Mouse (Mus musculus) lung, adult 2 months (tissue): Measurements from ENCODE around the gene Hs2st1. TPM values are rescaled to one million over a fixed set of nuclear protein-coding genes. Genes with fewer than 3 reads are reported as not detected.

ENCODE experiments used
- DNase-seq: peaks from one replicate; pipeline ENCODE4 v3.0.0; 2022
- H3K4me1 ChIP-seq: fragments of 200-500 bp; 2 replicates; pipeline ENCODE4 v1.6.1; 2011; ENCODE audit warnings: low read length; ENCODE audit not compliant: control insufficient read depth, insufficient read depth
- H3K4me3 ChIP-seq: fragments of 200-500 bp; replicated peaks from 2 replicates; pipeline ENCODE3; 2011; ENCODE audit warnings: low read depth, mild to moderate bottlenecking, control low read depth, low read length; ENCODE audit errors: extremely low read depth
- CTCF ChIP-seq: fragments of 200-500 bp; IDR thresholded peaks from 2 replicates; pipeline ENCODE4 v1.5.1; 2011; ENCODE audit warnings: mild to moderate bottlenecking, low read length, control low read depth; ENCODE audit not compliant: insufficient read depth
- POLR2A ChIP-seq: fragments of 200-500 bp; IDR thresholded peaks from 2 replicates; pipeline ENCODE4 v1.6.1; 2011; ENCODE audit warnings: low read depth, mild to moderate bottlenecking, control low read depth, low read length, borderline replicate concordance; ENCODE audit errors: extremely low read depth
- WGBS: fragments of 180-500 bp; shearing (Covaris S2); methylation state at CpG from one replicate; pipeline ENCODE4 v1.1.7; 2018; 5-methylcytosine and 5-hydroxymethylcytosine counted together
- polyA plus RNA-seq: library from polyadenylated mRNA; depleted of rRNA; stranded (reverse); fragments of >200 nt; gene quantifications from 2 replicates; pipeline ENCODE4 v1.2.3, GENCODE M21; 2012

The Hs2st1 gene
- polyA plus RNA-seq, 1 experiment, result 28.4 TPM

DNA sequence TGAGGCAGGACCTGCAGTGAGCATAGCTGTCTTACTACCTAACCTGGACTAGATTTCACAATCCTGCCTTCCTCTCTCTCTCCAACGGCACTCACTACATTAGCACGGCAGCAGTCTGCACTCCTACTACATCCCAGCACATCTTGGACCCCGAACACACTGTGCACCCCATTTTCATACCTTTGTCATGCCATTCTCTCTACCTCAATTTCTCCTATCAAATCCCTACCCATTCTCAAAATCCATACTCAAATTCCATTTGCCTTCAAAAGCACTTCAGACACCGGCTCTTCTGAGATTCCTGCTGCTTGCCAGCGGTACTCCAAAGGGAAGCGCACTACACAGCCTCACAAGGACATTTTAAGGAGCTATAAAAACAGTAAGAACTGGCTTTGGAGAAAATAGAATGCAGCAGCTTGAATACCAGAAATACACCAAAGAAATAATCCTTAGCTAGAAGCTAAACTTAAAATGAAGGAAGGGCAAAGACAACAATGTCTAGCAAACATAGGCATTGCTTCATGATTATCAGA, 28.0 kb downstream of the Hs2st1 start:
- Histone ChIP-seq H3K4me1 (peaks cover 17% of the 10 kb centered on the region), H3K4me3 (no peak overlapping the region)
- WGBS, result 61% methylated on average over 6 of the region's 6 CpGs
- peak; percentile 53 for DNase-seq
- TF ChIP-seq CTCF, result no peak
- no peak for TF ChIP-seq POLR2A

- Histone ChIP-seq H3K4me3 (no peak overlapping the region), H3K4me1 (peaks cover 18% of the 10 kb centered on the region)
- TF ChIP-seq POLR2A, result no peak
- no peak for TF ChIP-seq CTCF
- 63% methylated on average over 3 of the region's 3 CpGs for WGBS
- DNase-seq, result no peak
Measured at GRCm38 (mm10) chr3:144540805-144541204, 29.2 kb downstream of the Hs2st1 start.

- H3K4me3 ChIP-seq, result no peak overlapping the region
- peaks cover 18% of the 10 kb centered on the region for H3K4me1 ChIP-seq
- TF ChIP-seq POLR2A (no peak), CTCF (no peak)
- 41% methylated on average over 3 of the region's 3 CpGs for WGBS
- DNase-seq, result no peak
Measured at GRCm38 (mm10) chr3:144539051-144539450, 30.9 kb downstream of the Hs2st1 start.

DNA sequence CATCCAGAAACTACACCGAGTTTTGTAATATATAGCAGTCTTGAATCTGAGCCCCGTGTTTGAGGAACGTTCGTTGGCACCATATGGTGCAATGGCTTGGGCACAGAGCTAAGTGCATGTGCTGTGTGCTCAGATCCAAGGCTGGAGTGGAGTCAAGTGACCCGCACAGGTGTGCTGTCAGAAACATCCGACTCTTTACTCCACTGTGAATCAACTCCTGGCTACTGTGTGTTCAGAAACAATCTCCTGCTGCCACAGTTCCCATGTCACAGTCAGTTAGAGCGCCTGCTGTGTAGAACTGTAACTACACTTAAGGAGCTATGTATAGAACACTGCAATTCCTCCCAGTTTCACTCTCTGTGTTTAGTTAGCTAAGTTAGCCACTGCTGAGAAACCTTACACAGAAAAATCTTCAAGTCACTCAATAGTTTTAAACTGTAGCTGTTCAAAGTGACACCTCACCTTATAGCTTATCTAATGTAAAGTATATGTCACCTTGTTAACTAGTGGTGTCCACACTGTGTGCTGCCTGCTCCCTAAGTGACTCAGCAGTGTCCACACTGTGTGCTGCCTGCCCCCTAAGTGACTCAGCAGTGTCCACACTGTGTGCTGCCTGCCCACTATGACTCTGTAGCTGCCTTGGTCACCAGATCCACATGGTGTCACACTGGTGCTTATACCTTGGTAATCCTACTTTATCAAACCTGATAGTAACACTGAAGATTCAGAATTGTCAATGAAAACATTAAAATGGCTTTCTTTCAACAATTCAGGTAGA, 32.7 kb downstream of the Hs2st1 start:
- Histone ChIP-seq H3K4me3 (no peak overlapping the region), H3K4me1 (peaks cover 16% of the 10 kb centered on the region)
- DNase-seq, result no peak
- TF ChIP-seq CTCF (no peak), POLR2A (no peak)
- 63% methylated on average over 7 of the region's 7 CpGs for WGBS

GRCm38 (mm10) chr3:144535056-144535455, 34.9 kb downstream of the Hs2st1 start:
- Histone ChIP-seq H3K4me3 (no peak overlapping the region), H3K4me1 (peaks cover 6% of the 10 kb centered on the region)
- TF ChIP-seq CTCF (no peak), POLR2A (no peak)
- WGBS, result 92% methylated on average over 4 of the region's 4 CpGs
- no peak for DNase-seq

- TF ChIP-seq CTCF, result no peak
- DNase-seq, result no peak
- no peak overlapping the region for H3K4me3 ChIP-seq
- no peaks in the 10 kb centered on the region for H3K4me1 ChIP-seq
- WGBS, result 31% methylated on average over 5 of the region's 5 CpGs
Measured at GRCm38 (mm10) chr3:144531023-144531422, 39.0 kb downstream of the Hs2st1 start.

- 83% methylated on average over 7 of the region's 7 CpGs for WGBS
- no peak for TF ChIP-seq CTCF
- no peak for TF ChIP-seq POLR2A
Measured at GRCm38 (mm10) chr3:144527918-144528317, 42.1 kb downstream of the Hs2st1 start.

DNA sequence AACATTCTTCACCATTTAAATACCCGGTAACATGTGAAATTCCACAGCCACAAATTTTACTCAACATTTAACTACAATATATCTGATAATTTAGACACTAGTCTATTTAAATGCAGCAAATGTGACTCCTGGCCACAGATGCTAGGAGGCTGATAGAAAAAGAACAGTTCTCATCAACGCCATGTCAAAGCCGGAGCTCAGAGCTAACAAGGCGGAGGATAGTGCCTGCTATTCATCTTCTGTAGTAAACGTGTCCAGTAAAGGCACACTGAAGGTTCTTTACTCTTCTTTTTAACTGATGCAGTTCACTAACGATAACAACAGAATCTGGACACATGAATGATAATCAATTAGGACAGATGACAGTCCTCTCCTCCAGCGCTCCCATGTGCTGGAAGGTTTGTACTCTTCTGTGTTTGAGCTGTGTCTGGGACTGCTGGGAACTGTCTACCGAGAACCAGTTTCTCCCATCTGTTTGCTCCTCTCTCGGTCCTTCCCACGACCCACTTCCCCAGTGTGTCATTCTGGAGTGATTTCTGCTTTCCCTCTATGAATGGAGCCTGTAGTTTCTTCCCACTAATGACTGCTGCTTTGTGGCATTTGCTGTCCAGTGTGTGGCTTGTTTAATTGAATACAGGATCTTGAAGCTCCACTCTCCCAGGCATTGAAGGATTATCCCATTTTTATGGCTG, 50.3 kb downstream of the Hs2st1 start:
- no peak for TF ChIP-seq CTCF
- TF ChIP-seq POLR2A, result no peak
- no peak overlapping the region for H3K4me3 ChIP-seq
- no peaks in the 10 kb centered on the region for H3K4me1 ChIP-seq
- no peak for DNase-seq
- WGBS, result 71% methylated on average over 10 of the region's 10 CpGs

More at GRCm38 (mm10) chr3:144527918-144528317, 42.1 kb downstream of the Hs2st1 start:
- no peak overlapping the region for H3K4me3 ChIP-seq
- DNase-seq, result no peak
- no peaks in the 10 kb centered on the region for H3K4me1 ChIP-seq

- 28% methylated on average over 5 of the region's 5 CpGs for WGBS
- DNase-seq, result no peak
- TF ChIP-seq POLR2A, result no peak
- no peak for TF ChIP-seq CTCF
Measured at GRCm38 (mm10) chr3:144518917-144519316, 51.1 kb downstream of the Hs2st1 start.

More at GRCm38 (mm10) chr3:144518917-144519316, 51.1 kb downstream of the Hs2st1 start:
- Histone ChIP-seq H3K4me3 (no peak overlapping the region), H3K4me1 (no peaks in the 10 kb centered on the region)
